Mouse (Mus musculus): ENCODE results near the gene Sis.

Sis gene

DNA sequence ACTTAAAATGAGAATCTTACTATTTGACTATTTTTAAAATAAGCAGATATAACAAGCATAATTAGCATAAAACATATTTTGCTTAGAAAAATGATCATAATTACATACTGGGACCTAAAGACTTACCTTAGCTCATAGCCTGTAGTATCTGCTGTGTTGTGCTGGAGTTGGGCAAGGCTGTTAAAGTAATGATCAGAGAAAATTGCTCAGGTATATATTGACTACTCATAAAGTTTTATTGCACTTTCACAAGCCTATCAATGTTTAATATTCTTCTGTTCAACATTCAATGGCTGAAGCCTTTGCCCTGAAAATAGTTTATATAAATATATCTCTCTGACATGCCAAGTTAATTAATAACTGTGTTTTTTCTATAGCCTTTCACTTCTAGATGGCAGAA, at the start of gene Sis:
TSS of gene Sis (minus strand) at position 189 of the 400 bp plus-strand sequence.
- no peak for DNase-seq

DNA sequence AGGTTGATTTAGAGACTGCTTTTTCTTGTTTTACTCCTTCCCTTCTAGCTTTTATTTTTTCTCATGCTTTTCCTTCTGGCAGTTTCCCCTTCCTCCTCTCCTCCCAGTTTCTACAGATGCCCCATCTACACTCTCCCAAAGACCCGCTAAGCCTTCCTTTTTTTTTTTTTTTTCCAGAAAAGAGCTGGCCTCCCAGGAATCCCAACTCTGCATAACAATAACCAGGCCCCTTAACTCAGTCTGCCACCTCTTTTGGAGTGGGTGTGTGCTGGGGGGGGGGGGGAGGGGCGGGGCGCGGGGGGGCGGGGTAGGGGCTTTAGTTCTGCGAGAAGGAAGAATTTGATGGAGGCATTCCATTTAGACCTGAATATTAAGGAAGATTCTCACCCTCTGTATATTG, 38.4 kb upstream of the Sis start:
- DNase-seq: no peak

DNA sequence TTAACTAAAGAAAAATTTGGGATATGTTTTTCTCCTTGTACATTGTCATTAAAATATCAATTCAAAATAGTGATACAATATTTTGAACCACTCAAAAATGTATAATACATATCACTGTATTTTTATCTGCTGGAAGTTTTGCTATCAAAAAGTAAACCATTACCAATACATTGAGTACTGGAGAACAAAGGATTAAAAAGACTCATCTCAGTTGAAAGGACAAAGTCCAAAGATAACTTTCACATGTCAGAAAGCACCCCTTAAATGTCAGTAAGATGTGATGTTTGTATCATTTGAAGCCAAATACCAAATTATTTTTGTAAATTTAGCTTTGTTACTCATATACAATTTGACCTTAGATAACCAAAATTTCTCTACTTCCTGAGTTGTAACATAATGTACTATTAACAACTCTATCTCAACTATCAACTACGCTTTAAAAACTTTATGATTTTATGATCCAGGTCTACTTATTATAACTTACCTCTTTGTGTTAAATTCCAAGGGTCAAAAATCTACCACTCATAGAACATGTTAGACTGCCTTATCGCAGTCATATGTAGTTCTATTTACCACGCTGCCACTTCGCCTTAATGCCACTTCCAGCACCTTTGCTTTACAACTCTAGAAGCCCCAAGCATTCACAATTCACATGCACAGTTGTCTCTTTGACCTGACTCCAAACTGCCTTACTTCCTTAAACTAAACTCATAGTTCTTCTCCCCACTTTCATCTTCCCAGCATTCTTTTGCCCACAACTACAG, 35.5 kb upstream of the Sis start:
- DNase-seq: no peak

DNA sequence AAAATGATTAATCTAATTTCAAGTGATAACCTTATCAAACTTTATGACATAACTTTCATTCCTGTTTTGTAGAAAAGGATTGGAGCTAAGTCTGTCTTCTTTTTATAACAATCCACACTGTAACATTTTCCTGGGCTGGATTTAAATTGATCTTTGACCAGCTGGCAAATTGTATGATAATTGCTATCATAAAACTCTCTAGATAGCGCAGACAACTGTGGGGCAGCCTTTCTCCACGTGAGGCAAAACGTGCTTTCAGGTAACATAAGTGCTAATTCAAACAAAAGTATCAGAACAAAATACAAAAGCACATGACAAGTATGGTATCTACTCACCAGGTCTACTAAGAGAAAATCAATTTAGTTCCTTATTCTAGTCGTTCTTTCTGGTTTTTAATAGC, 29.9 kb upstream of the Sis start:
- DNase-seq: no peak

DNA sequence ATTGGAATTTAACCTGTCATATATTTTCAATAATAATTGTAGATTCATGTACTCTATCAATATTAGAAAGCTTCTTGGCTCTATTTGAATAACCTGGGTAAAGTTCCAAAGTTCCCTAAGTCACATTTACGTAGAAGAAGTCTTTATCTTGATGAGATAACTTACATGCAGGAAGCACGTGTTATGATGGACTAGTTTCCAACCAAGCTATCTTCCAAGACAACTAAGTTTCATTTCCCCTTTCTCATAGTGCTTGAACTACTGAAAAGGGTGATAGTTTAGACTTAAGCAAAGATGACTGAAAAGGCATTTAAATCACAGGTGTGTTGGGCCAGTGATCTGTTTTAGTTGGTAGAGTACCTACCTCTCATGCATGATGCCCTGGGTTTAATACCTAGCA, 23.3 kb upstream of the Sis start:
- DNase-seq: no peak

DNA sequence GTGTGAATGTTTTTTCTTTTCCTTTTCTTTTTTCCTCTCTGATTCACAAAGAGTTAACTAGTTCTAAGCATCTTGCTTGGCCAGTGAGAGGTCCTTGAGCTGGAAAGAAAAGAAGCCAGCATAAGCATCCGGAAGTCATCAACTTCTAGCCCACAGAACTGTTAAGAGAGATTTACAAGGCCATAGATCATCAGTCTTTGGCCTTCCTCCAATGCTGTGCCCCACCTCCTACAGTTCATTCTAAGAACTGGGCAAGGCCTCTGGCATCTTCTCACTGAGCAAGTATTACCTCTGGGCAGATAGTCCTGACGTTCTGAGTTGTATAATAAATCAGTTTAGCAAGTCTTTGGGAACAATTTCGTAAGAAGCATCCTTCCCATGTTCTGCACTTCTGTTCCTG, 8.9 kb upstream of the Sis start:
- no peak for DNase-seq

DNA sequence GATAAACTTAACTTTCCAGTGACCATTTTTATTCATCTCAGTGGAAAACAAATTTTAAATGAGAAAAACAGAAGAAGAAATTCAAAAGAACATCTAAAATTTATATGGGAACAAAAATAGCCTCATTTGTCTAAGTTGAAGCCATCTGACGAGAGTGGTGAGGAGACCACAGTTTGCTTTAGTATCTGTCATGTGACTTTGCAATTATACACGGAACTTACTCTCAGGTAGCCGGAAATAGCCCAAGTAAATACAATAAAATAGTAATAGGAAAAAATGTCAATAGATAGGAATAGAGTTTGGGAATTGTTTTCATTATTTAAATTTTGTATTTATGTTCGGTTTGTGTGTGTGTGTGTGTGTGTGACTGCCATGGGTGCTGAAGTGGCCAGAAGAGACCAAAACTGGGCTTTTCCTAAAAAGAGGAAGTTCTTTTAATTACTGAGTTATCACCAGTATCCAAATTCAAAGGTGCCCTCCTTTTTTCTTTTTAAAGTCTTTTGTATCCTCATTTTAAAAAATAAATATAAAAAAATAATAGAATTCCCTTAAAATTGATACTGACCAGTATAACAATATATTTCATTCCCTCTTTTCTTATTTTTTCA, 48.6 kb downstream of the Sis start:
- DNase-seq: no peak

DNA sequence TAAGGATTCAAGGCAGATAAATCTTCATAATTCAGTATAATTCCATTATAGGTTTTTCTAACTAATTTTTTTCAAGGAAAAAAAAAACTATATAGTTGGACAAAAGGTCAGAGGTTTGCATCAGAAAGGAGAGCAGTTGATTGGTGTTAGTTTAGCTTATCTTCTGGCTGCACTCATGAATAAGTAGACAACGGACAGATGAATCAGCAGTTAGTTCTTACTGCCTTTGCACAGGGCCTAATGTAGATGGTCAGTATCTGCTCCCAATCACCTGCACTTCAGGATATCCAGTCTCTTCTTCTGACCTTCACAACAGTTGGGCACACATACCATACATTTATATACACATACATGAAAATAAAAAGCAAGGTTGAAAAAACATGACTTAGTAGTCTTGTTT, 85.2 kb downstream of the Sis start:
- no peak for DNase-seq

DNA sequence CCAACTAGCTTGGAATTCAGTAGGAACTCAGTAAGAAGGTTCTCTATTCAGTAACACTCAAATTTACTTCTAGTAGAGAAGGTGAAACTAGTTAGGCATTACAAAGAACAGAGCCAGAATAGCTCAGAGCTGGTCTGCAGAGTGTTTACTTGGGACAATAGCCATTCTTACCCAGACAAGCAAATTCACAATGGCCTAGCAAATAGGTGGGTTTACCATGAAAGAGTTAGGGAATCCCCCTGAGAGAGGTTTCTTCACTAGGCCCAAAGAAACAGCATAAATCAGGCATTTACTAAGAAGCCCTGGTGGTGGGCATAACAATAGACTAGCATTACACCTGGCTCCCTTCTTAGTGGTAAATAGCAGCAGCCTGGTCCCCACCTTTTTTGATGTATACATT, 99.5 kb downstream of the Sis start:
- no peak for DNase-seq

DNA sequence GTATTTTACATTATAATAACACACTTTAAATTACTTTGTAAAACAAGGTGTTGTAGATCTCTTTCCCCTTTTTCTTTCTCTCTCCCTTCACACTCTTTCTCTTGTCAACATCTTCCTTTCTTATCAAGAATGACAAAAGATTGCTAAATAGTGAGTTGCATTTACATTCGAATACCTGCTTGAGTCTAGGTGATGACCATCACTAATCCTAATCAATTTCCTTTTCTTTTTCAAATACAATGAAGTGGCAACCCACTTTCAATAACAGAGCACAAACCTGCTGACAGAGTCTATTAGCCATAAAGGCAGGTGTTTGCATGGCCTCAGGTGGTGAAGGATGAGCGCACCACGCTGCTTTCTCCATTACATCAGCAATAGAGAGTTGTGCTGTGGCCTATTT, 108.9 kb downstream of the Sis start:
- DNase-seq: no peak

DNA sequence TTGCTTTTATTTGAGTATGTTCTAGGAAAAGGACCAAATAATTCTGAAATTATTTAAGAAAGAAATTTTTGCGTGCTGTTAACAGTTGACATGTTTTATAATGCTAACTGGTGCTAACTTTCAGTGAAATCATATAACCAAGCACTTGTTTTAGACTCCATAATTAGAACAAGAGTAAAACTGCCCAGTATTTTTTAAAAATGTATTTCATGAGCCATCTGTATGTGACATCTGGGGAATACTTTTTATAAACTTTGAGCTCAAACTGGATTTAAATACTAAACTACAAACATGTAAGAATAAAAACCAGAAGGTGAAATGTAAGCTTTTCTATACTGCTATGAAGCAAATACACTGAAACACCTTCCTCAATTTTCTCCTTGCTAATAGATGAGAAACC, 112.3 kb downstream of the Sis start:
- DNase-seq: no peak

DNA sequence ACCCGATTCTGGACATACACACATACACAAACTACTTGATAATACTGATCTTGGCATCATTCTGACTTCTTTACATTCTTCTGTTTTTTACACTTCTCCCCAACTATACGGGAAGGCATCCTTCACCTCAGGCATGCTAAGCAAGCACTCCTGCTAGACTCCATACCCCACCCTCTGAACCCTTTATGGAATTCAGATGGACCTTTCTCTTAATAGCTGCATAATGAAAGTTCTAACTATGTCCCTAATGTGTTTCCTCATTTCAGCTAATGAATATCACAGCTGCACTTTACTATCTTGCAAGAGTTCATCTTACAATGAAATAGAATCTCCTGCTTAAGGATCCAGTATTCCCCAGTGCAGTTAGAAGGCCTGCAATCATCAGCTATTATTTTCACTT, 127.0 kb downstream of the Sis start:
- DNase-seq: no peak
